Mouse (Mus musculus) MEL (cell line): ENCODE measurements at regions not wholly inside any gene's neighbourhood (a gene's known extent, or its start where the extent isn't known, plus 50 kb on each side); places are given as distances from the start of the nearest gene placed in this dataset.

ENCODE experiments used
- DNase-seq: peaks from one replicate; pipeline ENCODE4 v3.0.0; 2011; ENCODE audit warnings: low read depth, low spot score
- H3K27ac ChIP-seq: 2 replicates; pipeline ENCODE4 v1.5.1; 2012; ENCODE audit warnings: low read depth, mild to moderate bottlenecking, control low read depth, low read length, moderate library complexity; ENCODE audit not compliant: control insufficient read depth
- H3K27me3 ChIP-seq, 2 experiments: fragments of 150-350 bp in 1 of 2; sonication (generic) in 1 of 2; 2 replicates each; pipeline ENCODE4 v1.6.1; 2012; ENCODE audit warnings: low read length in 2 of 2, mild to moderate bottlenecking in 2 of 2, improper control_type of control experiment in 1 of 2, moderate library complexity in 1 of 2; ENCODE audit not compliant: insufficient read depth in 2 of 2, control insufficient read depth in 1 of 2
- H3K36me3 ChIP-seq, 2 experiments: 2 replicates each; pipeline ENCODE4 v1.6.1; 2012 to 2014; ENCODE audit warnings: low read length in 2 of 2, improper control_type of control experiment in 1 of 2, inconsistent platforms in 1 of 2, mild to moderate bottlenecking in 1 of 2; ENCODE audit not compliant: insufficient read depth in 2 of 2, control insufficient read depth in 1 of 2
- H3K4me1 ChIP-seq, 2 experiments: fragments of 150-350 bp in 1 of 2; sonication (generic) in 1 of 2; 2 replicates each; pipeline ENCODE4 v1.6.1; 2012; ENCODE audit warnings: low read length in 2 of 2, improper control_type of control experiment in 1 of 2, mild to moderate bottlenecking in 1 of 2; ENCODE audit not compliant: insufficient read depth in 2 of 2, control insufficient read depth in 1 of 2
- H3K4me3 ChIP-seq, 2 experiments: fragments of 150-350 bp in 1 of 2; sonication (generic) in 1 of 2; 2 replicates each; pipeline ENCODE4 v1.5.1; 2012; ENCODE audit warnings: low read depth in 2 of 2, low read length in 2 of 2, mild to moderate bottlenecking in 2 of 2, moderate library complexity in 2 of 2, control low read depth in 1 of 2, improper control_type of control experiment in 1 of 2; ENCODE audit not compliant: control insufficient read depth in 1 of 2, insufficient read depth in 1 of 2
- H3K79me2 ChIP-seq: 2 replicates; pipeline ENCODE4 v1.6.1; 2012; ENCODE audit warnings: mild to moderate bottlenecking, low read length, moderate library complexity; ENCODE audit not compliant: control insufficient read depth, poor library complexity, insufficient read depth
- H3K9ac ChIP-seq: 2 replicates; pipeline ENCODE4 v1.6.1; 2012; ENCODE audit warnings: low read depth, mild to moderate bottlenecking, control low read depth, low read length, moderate library complexity; ENCODE audit not compliant: control insufficient read depth, poor library complexity, severe bottlenecking
- H3K9me3 ChIP-seq: fragments of 150-350 bp; sonication (generic); replicated peaks from 2 replicates; pipeline ENCODE4 v1.6.1; 2012; ENCODE audit warnings: mild to moderate bottlenecking, low read length, improper control_type of control experiment, moderate library complexity; ENCODE audit not compliant: insufficient read depth
- BHLHE40 ChIP-seq: IDR thresholded peaks from 2 replicates; pipeline ENCODE4 v1.6.1; 2012; ENCODE audit warnings: low read depth, mild to moderate bottlenecking, inconsistent platforms, low read length, improper control_type of control experiment, borderline replicate concordance
- CHD1 ChIP-seq: IDR thresholded peaks from 2 replicates; pipeline ENCODE4 v1.6.1; 2012; ENCODE audit warnings: low read depth, mild to moderate bottlenecking, inconsistent platforms, low read length, improper control_type of control experiment
- ELF1 ChIP-seq: IDR thresholded peaks from 2 replicates; pipeline ENCODE4 v1.6.1; 2014; ENCODE audit warnings: low read depth, mild to moderate bottlenecking, inconsistent platforms, low read length, improper control_type of control experiment, moderate library complexity
- EP300 ChIP-seq, 2 experiments: IDR thresholded peaks; 2 replicates each; pipeline ENCODE4 v1.6.1; 2011; ENCODE audit warnings: improper control_type of control experiment in 2 of 2, low read length in 2 of 2, low read depth in 1 of 2, mild to moderate bottlenecking in 1 of 2
- ETS1 ChIP-seq: IDR thresholded peaks from 2 replicates; pipeline ENCODE4 v1.6.1; 2012; ENCODE audit warnings: low read depth, mild to moderate bottlenecking, inconsistent platforms, low read length, improper control_type of control experiment, moderate library complexity
- GABPA ChIP-seq: IDR thresholded peaks from 2 replicates; pipeline ENCODE4 v1.6.1; 2012; ENCODE audit warnings: low read depth, mild to moderate bottlenecking, inconsistent platforms, low read length, improper control_type of control experiment, moderate library complexity
- KAT2A ChIP-seq: conservative IDR thresholded peaks from 2 replicates; pipeline ENCODE4 v1.6.1; 2012; ENCODE audit warnings: low read depth, low read length, improper control_type of control experiment, inconsistent platforms
- MAFK ChIP-seq: IDR thresholded peaks from 2 replicates; pipeline ENCODE4 v1.6.1; 2011; ENCODE audit warnings: low read depth, mild to moderate bottlenecking, low read length, improper control_type of control experiment, borderline replicate concordance
- MAZ ChIP-seq: IDR thresholded peaks from 2 replicates; pipeline ENCODE4 v1.6.1; 2012; ENCODE audit warnings: low read depth, mild to moderate bottlenecking, inconsistent platforms, low read length, improper control_type of control experiment
- MXI1 ChIP-seq: IDR thresholded peaks from 2 replicates; pipeline ENCODE4 v1.6.1; 2011; ENCODE audit warnings: mild to moderate bottlenecking, low read depth, low read length, improper control_type of control experiment
- MYB ChIP-seq: IDR thresholded peaks from 2 replicates; pipeline ENCODE4 v1.6.1; 2011; ENCODE audit warnings: mild to moderate bottlenecking, low read depth, low read length, improper control_type of control experiment
- MYC ChIP-seq: IDR thresholded peaks from 2 replicates; pipeline ENCODE4 v1.6.1; 2011; ENCODE audit warnings: low read depth, mild to moderate bottlenecking, low read length, improper control_type of control experiment, moderate library complexity
- NELFE ChIP-seq: IDR thresholded peaks from 2 replicates; pipeline ENCODE4 v1.6.1; 2011; ENCODE audit warnings: low read depth, low read length, improper control_type of control experiment
- NRF1 ChIP-seq: IDR thresholded peaks from 2 replicates; pipeline ENCODE4 v1.6.1; 2014; ENCODE audit warnings: low read depth, mild to moderate bottlenecking, inconsistent platforms, low read length, improper control_type of control experiment, moderate library complexity; ENCODE audit not compliant: poor library complexity, insufficient read depth, severe bottlenecking
- POLR2A ChIP-seq, 2 experiments: IDR thresholded peaks; 2 replicates each; pipeline ENCODE4 v1.6.1; 2011 to 2012; ENCODE audit warnings: low read length in 2 of 2, mild to moderate bottlenecking in 2 of 2, control low read depth in 1 of 2, improper control_type of control experiment in 1 of 2, low read depth in 1 of 2, moderate library complexity in 1 of 2; ENCODE audit not compliant: control insufficient read depth in 1 of 2, insufficient read depth in 1 of 2, poor library complexity in 1 of 2
- POLR2AphosphoS2 ChIP-seq: IDR thresholded peaks from 2 replicates; pipeline ENCODE4 v1.6.1; 2011; ENCODE audit warnings: low read length, improper control_type of control experiment
- RAD21 ChIP-seq: IDR thresholded peaks from 2 replicates; pipeline ENCODE4 v1.6.1; 2011; ENCODE audit warnings: mild to moderate bottlenecking, low read depth, low read length, improper control_type of control experiment
- RCOR1 ChIP-seq: IDR thresholded peaks from 2 replicates; pipeline ENCODE4 v1.6.1; 2012; ENCODE audit warnings: low read depth, mild to moderate bottlenecking, inconsistent platforms, low read length, improper control_type of control experiment
- SIN3A ChIP-seq: IDR thresholded peaks from 2 replicates; pipeline ENCODE4 v1.6.1; 2012; ENCODE audit warnings: low read length, improper control_type of control experiment, inconsistent platforms
- SMC3 ChIP-seq: IDR thresholded peaks from 2 replicates; pipeline ENCODE4 v1.6.1; 2011; ENCODE audit warnings: low read depth, low read length, improper control_type of control experiment
- TAL1 ChIP-seq: IDR thresholded peaks from 2 replicates; pipeline ENCODE4 v1.6.1; 2012; ENCODE audit warnings: mild to moderate bottlenecking, inconsistent platforms, low read length, moderate library complexity, mixed read lengths
- TCF12 ChIP-seq: IDR thresholded peaks from 2 replicates; pipeline ENCODE4 v1.6.1; 2014; ENCODE audit warnings: low read depth, mild to moderate bottlenecking, inconsistent platforms, low read length, improper control_type of control experiment, moderate library complexity
- UBTF ChIP-seq: IDR thresholded peaks from 2 replicates; pipeline ENCODE4 v1.6.1; 2012; ENCODE audit warnings: low read depth, mild to moderate bottlenecking, inconsistent platforms, low read length, improper control_type of control experiment, moderate library complexity, borderline replicate concordance; ENCODE audit not compliant: insufficient read depth
- USF1 ChIP-seq: IDR thresholded peaks from 2 replicates; pipeline ENCODE4 v1.6.1; 2014; ENCODE audit warnings: low read depth, mild to moderate bottlenecking, inconsistent platforms, low read length, improper control_type of control experiment, moderate library complexity
- ZC3H11A ChIP-seq: IDR thresholded peaks from 2 replicates; pipeline ENCODE4 v1.6.1; 2012; ENCODE audit warnings: low read depth, mild to moderate bottlenecking, inconsistent platforms, low read length, improper control_type of control experiment
- ZMIZ1 ChIP-seq: IDR thresholded peaks from 2 replicates; pipeline ENCODE4 v1.6.1; 2012; ENCODE audit warnings: low read depth, mild to moderate bottlenecking, inconsistent platforms, low read length, improper control_type of control experiment, moderate library complexity
- ZNF384 ChIP-seq: IDR thresholded peaks from 2 replicates; pipeline ENCODE4 v1.6.1; 2012; ENCODE audit warnings: low read depth, mild to moderate bottlenecking, inconsistent platforms, low read length, improper control_type of control experiment

GRCm38 (mm10) chr13:43954714-43955393, 170.3 kb downstream of the Cd83 start:
- TF ChIP-seq BHLHE40 (no peak), GABPA (no peak), MXI1 (no peak), MYB (no peak), SIN3A (no peak), TCF12 (no peak), RCOR1 (no peak), ETS1 (no peak), NELFE (no peak), EP300 (IDR thresholded peaks at IDR 0.05; ENCODE audit: low read depth in 1 of 2, low read length in 2 of 2) (no peak), RAD21 (no peak), SMC3 (no peak), POLR2A (IDR thresholded peaks at IDR 0.05; ENCODE audit: control insufficient read depth in 1 of 2, insufficient read depth in 1 of 2, low read depth in 1 of 2, low read length in 2 of 2, poor library complexity in 1 of 2) (no peak), ELF1 (no peak), UBTF (no peak), USF1 (no peak)
- TF ChIP-seq, all 39 proteins: peak for 0
- Histone ChIP-seq H3K79me2 (no peaks in the 10 kb centered on the region), H3K9me3 (no peaks in the 10 kb centered on the region), H3K9ac (no peak overlapping the region), H3K4me1 (no peaks in the 10 kb centered on the region), H3K27ac (no peak overlapping the region), H3K4me3 (no peak overlapping the region), H3K27me3 (no peaks in the 10 kb centered on the region), H3K36me3 (no peaks in the 10 kb centered on the region)
- DNase-seq, result no peak

GRCm38 (mm10) chr13:43957046-43957445, 172.5 kb downstream of the Cd83 start:
- no peak for DNase-seq
- no peaks in the 10 kb centered on the region for H3K36me3 ChIP-seq
- H3K4me3 ChIP-seq, result no peak overlapping the region
- H3K79me2 ChIP-seq, result no peaks in the 10 kb centered on the region
- no peak overlapping the region for H3K9ac ChIP-seq
- H3K9me3 ChIP-seq, result no peaks in the 10 kb centered on the region
- H3K27ac ChIP-seq, result no peak overlapping the region
- no peaks in the 10 kb centered on the region for H3K4me1 ChIP-seq
- TF ChIP-seq USF1 (no peak), RAD21 (no peak), MAZ (no peak), ETS1 (no peak), ELF1 (no peak), ZC3H11A (no peak), NRF1 (no peak), ZNF384 (no peak), SMC3 (no peak), POLR2AphosphoS2 (no peak), NELFE (no peak), BHLHE40 (no peak), POLR2A (IDR thresholded peaks at IDR 0.05; ENCODE audit: control insufficient read depth in 1 of 2, insufficient read depth in 1 of 2, low read depth in 1 of 2, low read length in 2 of 2, poor library complexity in 1 of 2) (no peak), TAL1 (no peak), MYC (no peak), ZMIZ1 (no peak), UBTF (no peak), KAT2A (no peak), CHD1 (no peak), MAFK (no peak)
- H3K27me3 ChIP-seq, result no peaks in the 10 kb centered on the region
